Mouse (Mus musculus) gastrocnemius, adult 18-20 months (tissue): ENCODE measurements around the gene Sh3rf3. TPM values are rescaled to one million over a fixed set of nuclear protein-coding genes. Genes with fewer than 3 reads are reported as not detected.

Experiments
- DNase-seq: peaks from one replicate; pipeline ENCODE4 v3.0.0; 2021; ENCODE audit warnings: low spot score
- total RNA-seq, 2 experiments: library from RNA; stranded (reverse); gene quantifications; 2 replicates each; pipeline ENCODE4 v1.2.3; 2021

Gene Sh3rf3
- total RNA-seq, 2 experiments from 2014 or later, result 0.41 to 0.64 TPM

DNA sequence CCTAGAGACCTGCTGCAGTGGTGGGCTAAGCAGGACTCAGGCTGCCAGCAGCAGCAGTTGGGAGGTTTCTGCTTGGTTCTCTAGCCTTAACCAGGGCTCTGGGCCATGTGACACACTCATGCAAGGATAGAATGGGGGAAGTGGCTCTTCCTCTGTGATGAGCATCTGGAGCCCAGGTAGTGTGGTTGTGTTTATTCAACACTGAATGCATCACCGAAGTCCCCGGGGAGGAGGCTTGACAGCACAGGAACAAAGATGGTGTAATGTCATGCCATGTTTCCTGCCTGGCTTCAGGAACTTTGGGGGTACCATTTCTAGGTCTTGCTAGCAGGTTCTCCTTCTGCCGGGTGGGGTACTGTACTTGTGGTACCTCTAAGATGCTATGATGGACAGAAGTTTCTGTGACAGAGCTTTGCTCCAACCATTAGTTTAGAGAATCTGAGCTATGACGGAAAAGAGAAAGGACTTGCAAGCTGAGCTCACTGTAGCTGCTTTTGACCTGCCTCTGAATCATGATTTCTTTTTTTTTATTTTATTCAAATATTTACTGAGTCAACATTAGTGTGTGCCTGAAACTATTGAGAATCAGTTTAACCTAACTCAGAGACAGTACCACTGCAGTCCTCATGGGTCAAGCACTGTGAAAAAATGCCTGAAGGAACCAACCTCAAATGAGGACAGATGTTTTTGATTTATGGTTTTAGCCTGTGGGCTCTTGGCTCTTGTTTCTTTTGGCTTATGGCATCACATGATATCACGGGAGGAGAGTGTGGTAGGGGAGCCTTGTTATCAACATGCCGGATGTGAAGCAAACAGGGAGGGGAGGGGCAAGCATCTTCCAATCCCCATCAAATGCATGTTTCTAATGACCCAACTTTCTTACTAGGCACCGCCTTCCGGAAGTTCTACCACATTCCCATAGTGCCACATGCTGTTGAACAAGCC lies 102.4 kb downstream of the Sh3rf3 start:
- DNase-seq, result no peak

DNA sequence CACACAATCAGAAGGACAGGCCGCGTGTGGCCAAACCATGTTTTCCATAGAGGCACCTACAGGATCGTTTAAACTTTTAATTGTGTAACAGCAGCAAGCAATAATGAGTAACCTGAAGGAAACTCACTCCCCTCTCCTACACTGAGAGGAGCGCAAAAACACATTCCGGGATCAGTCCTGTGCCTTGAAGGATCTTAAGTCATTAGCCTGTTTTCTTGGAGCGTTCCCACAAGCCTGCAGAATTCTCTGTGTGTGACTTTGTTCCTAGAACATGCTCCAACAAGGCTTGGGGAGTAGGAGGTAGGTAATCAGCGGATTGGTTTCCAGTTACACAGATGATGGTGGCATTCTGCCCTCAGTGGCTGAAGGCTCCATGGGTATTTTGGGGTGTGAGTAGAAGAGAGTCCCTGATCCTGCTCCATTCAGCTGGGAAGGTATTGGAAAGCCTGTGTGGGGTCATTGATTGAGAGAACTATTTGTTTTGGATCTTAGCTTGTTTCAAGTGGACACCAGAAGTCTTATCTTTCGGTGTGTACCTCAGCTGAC lies 108.6 kb downstream of the Sh3rf3 start:
- DNase-seq, result no peak

DNA sequence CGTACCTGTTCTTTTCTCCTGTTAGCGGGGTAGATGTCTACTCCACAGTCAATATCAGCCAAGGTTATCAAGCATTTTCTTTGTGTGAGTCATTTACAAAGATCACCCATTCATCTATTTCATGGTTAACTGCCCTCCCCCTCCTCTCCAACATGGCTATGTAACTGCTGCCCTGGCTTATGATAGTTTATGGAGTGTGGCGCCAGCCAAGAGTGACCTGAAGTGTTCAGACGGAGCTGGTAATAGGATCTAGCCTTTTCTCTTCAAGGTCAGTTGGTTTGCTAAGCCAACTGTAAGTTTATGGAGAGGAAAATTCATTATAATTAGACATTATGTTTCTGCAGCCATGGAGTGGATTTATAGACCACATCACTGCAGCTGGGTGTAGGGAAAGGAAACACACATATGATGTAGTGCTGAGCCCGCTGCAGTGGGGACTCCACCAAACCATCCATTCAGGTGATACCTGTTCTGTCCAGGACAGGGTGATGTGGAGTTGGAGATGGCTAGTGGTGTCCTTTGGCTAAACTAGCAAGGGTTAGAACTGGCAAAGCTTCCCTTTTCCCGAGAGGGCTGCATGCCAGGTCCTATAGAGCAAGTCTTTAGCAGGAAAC lies 109.2 kb downstream of the Sh3rf3 start:
- DNase-seq, result no peak

DNA sequence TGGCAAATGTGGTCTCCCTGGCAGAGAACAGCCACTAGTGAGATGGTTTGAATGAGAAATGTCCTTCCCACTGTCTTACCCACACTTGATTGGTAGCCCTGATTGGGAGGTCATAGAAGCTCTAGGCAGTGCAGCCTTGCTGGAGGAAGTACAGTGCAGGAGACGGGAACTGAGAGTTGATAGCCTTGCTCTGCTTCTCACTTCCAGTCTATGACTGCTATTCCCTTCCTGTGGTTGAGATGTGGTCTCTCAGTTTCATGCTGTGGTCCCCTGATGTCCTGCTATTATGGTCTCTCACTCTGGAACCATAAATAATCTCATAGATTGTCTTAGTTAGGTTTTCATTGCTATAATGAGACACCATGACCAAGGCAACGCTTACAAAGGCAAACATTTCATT lies 109.8 kb downstream of the Sh3rf3 start:
- DNase-seq, result no peak

DNA sequence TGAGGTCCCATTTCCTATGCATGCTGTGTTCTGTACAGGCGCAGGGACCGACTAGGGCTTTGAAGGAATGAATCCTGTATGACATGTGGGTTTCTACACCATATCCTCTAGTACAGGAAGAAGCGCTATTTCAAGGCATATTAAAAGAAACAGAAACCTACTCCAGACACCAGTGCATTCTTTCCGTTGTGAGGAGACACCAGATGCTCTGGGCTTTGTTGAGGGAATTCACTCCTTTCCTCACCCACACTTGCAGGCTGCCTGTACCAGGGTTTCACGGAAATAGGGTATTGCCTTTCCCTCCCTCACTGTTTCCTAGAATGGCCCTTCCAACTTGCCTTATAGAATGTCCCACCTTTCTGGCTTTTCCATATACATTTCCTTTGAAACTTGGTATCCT lies 113.4 kb downstream of the Sh3rf3 start:
- no peak for DNase-seq

DNA sequence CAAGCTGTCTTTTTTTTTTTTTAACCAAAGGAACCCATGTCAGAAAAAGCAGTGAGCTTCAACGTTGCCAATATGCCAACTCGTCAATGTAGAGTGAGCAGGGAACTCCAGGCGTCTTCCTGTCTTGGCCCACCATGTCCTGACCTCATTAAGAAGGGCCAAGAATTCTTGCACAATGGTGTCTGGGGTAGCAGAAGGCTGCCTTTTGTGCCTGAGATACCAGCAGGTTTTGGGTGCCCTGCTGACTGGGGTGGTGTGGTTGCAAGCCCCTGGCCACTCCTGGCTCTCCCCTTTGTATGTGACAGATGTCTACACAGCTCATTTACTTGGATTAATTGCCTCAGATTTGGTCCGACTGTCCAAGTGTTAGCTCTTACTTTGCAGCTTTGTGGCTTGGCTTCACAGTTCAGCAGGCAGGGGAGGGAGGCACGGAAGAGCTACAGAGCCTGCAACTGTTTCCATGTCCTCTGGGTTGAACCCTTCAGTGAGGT lies 115.8 kb downstream of the Sh3rf3 start:
- DNase-seq, result no peak

DNA sequence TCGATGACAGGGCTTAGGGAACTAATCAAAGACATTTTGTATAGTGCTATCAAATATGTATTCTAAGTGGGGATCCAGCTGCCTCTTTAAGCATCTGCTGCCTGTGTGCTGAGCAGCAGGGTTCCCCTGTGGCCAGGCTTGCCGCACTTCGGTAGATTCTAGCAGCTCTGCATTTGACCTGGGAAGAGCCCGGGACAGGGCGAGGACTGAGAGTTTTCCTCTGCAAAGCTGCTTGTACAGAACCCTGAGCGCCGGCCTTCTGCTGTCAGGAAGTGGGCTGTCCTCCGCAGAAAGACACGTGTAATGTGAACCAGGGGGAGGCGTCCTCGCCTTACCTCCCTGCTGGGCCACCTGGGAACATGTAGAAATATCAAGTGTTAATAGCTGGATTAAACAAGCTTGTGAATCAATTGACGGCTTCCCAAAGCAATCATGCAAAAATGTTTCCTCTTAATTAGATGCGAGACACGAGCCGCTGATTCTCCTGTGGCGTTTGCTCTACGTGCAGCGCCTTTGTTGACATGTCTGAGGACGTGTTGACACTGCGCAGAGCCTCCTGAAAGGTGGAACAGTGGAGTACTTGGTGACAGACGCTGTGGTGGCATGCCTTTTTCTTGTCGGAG lies 119.1 kb downstream of the Sh3rf3 start:
- DNase-seq, result no peak

DNA sequence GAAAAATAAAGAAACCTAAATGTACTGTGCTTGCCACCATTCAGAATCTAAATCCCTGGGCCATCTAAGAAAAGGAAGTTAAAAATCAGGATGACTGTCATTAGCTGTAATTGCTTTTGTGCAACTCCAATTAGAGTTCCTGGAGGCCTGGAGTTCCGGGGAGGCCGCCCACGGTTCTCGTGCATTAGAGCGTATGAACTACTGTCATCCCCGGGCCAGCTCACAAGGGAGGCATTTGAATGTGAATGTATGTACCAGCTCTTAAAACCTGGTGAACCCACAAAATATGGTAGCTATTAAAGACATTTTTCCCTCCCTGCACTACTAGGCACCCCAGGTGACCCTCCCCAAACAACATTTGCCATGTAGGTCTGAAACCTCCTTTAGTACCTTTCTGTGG lies 122.4 kb downstream of the Sh3rf3 start:
- DNase-seq, result no peak

DNA sequence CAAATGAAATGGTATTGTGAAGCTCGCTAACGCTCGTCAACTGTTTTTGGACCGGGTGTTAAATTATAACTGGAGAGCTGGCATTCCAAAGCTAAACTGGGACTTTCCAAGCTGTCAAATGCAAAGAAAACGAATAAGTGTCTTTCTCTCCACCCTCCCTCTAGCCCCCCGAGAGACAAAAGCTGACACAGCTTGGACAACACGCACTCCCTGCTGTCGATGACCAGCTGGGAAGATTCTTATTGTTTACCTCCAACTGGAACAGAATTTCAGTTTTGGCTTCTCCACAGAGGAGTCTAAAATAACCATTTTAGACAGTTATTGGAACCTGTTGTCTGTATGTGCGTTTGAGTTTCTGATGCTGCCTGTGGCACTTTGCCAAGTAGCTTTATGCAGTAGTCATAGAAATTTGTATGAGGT lies 123.3 kb downstream of the Sh3rf3 start:
- no peak for DNase-seq

DNA sequence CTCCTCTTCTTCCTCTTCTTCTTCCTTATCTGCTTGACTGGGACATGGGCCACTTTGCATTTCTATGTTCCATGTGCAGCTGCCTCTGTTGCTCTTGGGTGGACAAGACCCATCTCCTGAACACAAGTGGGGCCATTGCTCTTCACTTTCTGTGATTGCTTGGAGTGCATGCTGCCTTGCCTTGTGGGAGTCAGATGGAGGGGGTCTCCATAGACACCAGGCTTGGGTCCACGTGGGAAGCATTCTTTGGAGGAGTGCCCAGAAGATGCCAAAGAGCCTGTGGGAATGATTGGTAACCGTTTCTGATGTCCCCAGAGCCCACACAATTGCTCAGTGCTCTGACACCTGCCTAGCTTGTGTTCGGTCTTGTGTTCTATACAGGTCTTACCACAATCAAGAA lies 124.4 kb downstream of the Sh3rf3 start:
- no peak for DNase-seq

DNA sequence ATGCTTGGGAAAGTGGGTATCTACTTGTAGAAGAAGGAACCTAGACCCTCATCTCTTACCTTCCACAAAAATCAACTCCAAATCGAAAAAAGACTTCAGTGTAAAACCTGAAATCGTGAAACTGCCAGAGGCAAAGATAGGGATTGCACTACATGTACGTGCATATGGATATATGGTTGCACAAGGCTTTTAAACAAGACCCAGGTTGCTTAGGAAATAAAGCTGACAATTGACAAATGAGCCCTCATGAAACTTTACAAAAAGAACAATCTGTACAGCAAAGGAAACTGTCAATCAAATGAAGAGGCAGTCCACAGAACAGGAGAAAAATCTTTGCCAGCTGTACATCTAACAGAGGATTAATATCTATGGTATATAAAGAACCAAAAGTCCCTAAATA lies 129.7 kb downstream of the Sh3rf3 start:
- no peak for DNase-seq

DNA sequence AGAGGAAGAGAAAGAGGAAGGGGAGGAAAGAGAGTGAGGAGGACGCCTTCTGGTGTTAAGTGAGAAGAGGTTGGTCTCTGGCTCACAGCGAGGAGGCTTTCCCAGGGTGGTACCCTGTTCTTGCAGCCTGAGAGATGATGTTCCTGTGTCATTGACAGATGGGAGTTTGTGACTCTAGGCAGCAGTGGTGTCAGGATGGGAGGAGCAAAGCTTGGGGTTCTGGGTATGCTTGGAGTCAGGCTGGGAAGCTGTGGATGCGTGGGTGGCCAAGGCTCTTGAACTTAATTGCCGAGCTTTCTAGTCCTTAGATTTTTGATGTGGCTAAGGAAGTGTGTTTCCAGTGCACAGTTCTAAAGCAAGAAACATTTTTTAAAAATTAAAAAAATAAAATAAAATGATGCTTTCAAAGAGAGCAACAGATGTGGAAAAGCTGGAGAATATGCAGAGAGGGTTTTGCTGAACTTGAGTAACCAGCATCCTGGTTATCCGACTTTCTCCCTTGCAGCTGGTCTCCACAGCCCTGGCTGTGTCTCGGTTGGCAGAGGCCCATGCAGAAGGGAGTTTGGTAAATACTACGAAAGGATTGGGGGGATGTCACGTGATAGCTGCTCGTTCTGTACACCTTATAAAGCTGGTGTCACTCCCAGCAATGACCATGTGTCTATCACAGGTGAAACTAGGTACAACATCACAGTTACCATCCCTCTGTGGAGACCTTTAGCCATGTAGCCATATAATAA lies 130.7 kb downstream of the Sh3rf3 start:
- DNase-seq, result no peak

DNA sequence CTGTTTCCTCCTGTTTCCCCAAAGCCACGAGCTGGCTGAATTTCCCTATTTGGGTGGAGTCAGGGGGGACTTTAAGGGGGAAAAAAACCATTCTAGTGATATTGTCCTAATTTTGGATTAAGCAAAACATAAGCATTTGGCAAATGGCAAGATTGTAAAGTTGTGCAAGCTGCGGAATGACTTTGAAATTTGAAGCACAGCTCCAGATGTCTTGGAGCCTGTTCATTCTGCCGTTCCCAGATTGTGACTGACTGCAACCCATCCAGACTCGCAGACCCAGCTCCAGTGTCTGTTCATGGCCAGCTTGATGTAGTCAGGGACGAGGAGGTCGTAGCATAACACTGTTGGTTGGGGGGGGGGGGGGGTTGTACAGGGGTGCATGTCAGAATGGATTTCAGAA lies 131.8 kb downstream of the Sh3rf3 start:
- peak; percentile 34 for DNase-seq

DNA sequence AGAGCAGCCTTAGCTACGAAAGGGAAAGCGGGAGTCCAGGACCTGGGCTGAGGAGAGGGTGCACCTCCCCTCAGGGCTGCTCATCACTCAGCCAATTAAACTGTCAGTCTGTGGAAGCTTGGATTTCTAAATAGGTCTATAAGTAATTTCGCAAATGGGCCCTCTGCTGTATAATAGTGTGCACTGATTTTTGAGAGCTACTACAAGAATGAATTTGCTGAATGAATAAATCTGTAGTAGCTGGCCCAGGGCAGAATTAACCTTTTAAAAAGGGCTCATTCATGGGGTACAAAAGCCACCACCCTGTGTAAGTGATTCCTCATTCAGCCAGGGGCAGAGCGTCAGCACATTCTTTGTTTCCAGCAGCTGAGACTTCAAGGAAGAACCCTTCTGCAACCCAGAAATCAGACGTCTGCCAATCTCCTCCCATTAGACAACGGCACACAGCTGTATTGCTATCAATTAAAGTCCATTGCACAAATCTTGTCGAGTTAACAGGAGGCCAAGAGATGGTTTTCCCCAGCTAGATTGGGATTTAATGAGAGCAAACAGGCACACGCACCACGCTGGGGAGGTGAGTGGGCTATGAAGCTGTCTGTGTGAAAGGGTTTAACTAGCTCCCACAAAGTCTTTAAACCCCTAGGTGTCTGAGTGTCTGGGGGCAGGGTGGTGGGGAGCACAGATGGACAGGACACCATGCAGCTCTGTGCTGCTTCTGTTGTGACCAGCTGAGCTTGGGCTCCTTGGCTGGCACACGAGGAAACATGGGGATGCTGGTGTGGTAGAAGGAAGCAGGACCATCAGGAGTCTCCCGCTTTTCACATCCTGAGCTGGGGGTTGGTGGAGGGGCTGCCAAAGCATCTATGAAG lies 136.8 kb downstream of the Sh3rf3 start:
- DNase-seq, result no peak

DNA sequence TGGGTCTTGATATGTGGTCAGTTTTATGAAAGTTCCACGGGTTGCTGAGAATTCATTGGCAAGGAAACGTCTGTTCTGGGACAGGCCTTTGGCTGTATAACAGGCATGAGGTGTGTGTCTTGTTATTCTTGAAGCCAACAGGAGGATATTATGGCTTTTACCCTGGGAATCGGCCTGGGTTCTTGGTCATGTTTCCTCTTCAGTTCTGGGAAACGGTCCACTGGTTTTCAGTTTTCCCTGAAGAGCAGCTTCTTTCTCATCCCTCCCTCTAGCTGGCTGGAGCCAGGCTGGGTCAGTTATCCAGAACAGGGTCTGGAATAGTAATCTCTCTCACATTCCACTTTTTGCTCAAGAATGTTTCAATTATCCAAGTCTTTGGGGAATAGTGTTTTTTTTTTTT lies 147.0 kb downstream of the Sh3rf3 start:
- DNase-seq, result peak; percentile 59

DNA sequence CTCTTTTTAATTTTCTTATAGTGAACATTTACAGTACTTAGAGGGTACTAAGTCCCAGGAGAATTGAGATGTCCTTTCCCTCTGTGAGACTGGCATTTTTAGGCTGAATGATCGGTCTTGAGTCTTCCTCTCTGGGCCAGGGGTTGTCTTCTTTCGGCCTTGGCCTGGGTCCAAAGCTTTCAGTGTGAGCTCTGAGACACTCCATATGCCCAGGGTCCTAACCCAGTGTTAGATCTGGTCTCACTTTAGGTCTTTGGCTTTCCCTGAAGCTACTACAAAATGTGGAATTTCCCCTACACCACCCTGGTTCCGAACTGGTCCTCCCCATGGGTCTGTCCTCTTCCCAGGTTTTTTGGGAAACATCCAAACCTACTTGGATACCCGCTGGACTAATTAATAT lies 155.1 kb downstream of the Sh3rf3 start:
- no peak for DNase-seq

DNA sequence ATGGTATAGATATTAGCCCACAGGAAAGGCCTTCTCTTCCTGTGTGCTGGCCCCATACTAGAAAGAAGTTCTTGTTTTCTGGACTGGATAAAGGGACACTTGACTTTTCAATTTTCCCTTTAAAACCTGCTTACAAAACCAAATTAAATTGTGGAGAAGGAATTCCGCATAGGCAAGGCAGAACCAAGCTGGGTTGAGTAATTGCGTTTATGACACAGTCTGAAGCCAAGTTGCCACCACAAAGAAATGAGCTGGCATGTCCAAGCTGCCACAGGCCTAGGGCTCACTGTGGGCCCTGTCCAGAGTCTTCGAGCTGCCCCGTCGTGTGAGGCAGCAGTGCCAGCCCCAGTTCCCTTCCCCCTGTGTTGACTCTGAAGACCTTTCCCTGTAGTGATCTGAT lies 156.2 kb downstream of the Sh3rf3 start:
- DNase-seq, result no peak

DNA sequence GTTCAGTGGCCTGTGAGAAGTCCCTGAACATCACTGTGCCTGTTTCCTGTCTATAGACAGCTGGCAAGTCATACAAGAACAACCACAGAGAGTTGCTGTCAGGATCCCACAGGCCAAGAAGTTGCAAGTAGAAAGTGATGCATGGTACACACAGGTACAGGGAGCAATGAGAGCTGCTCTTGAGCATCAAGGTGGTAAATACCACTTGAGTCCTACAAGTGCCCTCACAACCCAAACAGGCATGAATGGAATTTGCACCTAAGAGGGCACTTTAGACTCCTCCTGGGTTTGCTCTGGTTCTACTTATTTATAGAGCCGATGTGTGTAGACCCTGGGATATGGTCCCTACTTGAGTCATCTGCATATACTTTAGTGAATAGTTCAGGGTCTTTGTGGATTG lies 159.0 kb downstream of the Sh3rf3 start:
- no peak for DNase-seq

DNA sequence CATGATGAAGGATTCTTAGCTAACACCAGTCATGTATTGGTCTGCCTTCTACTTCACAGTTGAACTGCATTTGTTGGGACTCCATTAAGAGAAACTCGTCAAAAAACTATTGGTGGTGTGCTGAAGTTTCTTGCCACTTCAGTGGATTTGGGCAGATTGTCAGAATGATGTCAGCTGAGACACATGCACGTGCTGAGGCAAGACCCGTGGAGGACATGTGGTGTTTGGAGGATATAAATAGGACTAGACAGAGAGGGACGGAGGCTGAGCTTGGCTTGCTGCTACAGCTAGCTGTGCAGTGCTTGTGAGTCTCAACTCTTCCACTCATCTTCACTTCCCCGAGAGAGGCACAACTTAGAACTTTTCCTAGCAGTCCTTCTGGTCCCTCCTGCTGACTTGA lies 161.0 kb downstream of the Sh3rf3 start:
- DNase-seq, result no peak

DNA sequence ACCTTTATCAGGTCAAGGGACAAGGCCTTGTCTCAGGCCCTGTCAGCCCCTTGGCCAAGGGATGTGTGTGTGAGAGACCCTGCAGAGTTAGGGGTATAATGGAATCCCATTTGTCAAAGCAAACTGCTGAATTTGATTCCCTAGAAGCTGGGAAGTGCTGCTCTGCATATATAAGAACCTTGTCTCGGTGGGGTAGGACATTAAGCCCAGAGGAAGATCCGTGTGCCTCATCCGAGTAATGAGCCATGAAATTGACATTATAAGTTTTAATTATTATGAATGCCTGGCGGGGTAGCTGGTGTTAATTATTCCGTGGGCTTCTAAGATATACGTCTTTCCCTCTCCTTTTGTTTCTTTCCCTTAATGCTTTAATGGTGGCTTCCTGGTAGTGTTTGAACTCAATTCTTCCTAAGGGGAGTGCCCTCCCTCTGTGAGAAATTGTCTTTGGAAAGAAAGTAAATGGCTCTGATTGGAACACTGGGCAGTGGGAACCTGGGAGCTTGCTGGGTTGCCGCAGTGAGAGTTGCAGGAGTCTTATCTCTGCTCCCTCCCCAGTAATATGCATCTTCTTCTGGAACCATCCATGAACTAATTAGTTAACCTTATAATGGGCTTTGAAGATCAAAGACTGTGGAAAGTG lies 166.3 kb downstream of the Sh3rf3 start:
- no peak for DNase-seq
